Mouse (Mus musculus) layer of hippocampus, adult 2 months (tissue): ENCODE data around the gene Shisa2. TPM values are rescaled to one million over a fixed set of nuclear protein-coding genes. Genes with fewer than 3 reads are reported as not detected.

Experiments
- DNase-seq, 2 experiments: peaks; one replicate each; pipeline ENCODE4 v3.0.0; 2022; ENCODE audit warnings: low spot score in 2 of 2
- H3K27ac ChIP-seq: fragments of 200-600 bp; 2 replicates; pipeline ENCODE4 v1.8.1; 2022
- H3K4me3 ChIP-seq: fragments of 200-600 bp; 2 replicates; pipeline ENCODE4 v1.8.1; 2022; ENCODE audit warnings: mild to moderate bottlenecking
- CTCF ChIP-seq: fragments of 200-600 bp; conservative IDR thresholded peaks from 2 replicates; pipeline ENCODE4 v1.8.1; 2022; ENCODE audit warnings: antibody characterized with exemption, mild to moderate bottlenecking, moderate library complexity
- total RNA-seq, 2 experiments: library from RNA; stranded (reverse); gene quantifications; 2 replicates each; pipeline ENCODE4 v1.2.3; 2021

Shisa2 gene
- total RNA-seq, 2 experiments from 2014 or later, result 3.3 to 3.4 TPM

GRCm38 (mm10) chr14:59677598-59678003 is 52.5 kb downstream of the Shisa2 start:
- Histone ChIP-seq H3K27ac (no peak overlapping the region), H3K4me3 (no peak overlapping the region)
- DNase-seq, result no peak
- TF ChIP-seq CTCF, result no peak

Other genes with a start within 250 kb of the Shisa2 start
- under 1 TPM; 0.47 to 0.72 TPM for gene Phf11c, start 229.9 kb upstream of the Shisa2 start, total RNA-seq
- gene Setdb2, start 184.4 kb upstream of the Shisa2 start, total RNA-seq, result 1 to 10 TPM; 4.9 to 5.3 TPM
- 10 to 100 TPM; 21.0 to 21.7 TPM for gene Cab39l, start 184.3 kb upstream of the Shisa2 start, total RNA-seq
- gene Cdadc1, start 27.3 kb upstream of the Shisa2 start, total RNA-seq, result 10 to 100 TPM; 65.5 to 71.3 TPM